Mouse (Mus musculus): ENCODE measurements at regions not wholly inside any gene's neighbourhood (a gene's known extent, or its start where the extent isn't known, plus 50 kb on each side); places are given as distances from the start of the nearest gene placed in this dataset.
A peak's percentile ranks its signal among the peaks of the same experiment; 100 is the strongest.

DNA sequence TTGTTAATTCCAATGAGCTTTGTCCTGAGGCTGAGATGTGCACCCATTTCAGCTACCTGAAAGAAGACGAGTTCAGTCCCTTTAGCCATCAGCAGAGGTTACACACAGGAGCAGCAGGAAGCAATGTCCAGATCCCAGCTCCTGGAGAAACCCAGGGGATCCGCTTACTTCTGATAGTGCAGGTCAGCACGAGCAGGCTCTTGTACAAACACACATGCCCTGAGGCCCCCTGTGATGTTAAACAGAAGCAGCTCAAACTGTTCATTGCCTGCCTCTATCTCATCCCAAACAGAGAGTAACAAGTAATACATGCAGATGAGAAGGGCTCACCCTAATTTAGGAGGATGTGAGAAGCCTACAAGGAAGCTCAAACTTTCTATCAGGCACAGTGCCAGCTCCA, 203.3 kb upstream of the Apob start:
- no peak for ATAC-seq (ENCODE audit: insufficient number of reproducible peaks, low FRiP score, low TSS enrichment)

DNA sequence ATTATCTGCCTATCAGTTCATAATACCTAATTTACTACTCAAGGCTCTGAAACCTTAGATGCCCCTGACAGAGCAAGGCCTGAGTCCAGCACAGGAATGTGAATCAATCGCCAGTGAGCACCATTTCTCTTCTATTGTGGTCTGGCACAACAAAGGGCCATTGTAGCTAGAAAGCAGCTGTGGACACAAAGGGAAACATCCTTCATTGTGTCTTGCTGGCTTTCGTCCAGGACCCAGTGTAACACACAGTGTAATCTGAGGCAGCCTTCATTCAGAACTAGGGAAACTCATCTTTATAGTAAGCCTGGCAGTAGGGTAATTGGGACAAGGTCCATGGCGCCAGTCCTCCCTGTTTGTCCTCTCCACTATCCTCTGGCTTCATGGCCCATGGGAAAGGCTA, 201.1 kb upstream of the Apob start:
- ATAC-seq (ENCODE audit: insufficient number of reproducible peaks, low FRiP score, low TSS enrichment) = no peak

DNA sequence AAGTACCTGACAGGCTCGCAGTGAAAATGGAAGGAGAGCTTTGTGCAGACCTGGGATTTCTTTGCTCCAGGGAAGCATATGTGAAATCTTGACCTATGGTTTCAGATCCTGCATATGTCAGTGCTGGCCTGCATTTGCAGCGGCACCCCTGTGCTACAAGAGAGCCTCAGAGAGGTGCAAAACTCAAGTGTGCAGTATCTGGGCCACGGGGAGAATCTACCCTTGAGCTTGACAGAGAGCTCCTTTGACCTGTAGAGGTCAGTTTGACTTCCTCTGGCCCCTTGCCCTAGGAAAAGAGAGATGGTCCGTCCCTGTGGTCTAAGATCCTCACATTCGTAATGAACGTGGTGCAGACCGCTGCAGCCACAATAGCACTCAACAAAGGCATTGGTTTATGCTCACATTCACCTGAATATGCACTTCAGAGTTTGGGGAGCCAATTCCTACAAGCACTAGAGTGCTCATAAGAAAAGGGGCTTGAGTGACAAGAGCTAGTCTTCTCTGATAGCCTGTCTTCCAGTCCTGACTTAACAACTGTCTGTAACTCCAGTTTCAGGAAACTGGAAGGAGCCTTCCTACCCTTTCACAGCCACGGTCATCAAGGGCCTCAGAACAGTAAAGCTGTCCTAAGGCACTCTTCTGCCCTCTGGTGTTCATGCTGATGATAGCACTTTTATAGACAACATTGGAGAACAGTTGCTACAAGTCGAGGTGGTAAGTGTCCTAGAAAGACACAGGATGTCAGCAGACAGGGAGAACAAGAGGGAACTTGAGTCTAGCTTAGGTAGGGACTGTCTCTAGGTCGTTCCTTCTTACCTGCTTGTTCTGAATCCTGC, 200.0 kb upstream of the Apob start:
- peak; percentile 53 for ATAC-seq (ENCODE audit: insufficient number of reproducible peaks, low FRiP score, low TSS enrichment)

DNA sequence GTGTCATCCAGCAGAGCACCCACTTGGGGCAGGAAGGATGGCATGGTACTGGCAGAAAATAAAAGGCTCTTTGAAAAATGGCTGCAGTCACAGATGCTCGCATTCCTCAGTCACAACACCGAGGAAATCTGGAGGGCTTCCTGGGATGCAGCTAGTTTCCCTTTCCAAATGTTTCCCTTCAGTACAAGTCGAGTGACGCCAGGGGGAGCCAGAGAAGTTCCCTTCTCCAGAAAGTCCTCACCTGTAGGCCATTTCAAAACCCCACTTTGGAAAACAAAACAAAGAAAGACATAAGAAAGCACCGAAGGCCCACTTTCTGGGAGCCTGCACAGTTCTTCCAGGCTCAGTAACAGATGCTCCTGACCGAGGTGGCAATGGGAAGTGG, 199.4 kb upstream of the Apob start:
- ATAC-seq (ENCODE audit: insufficient number of reproducible peaks, low FRiP score, low TSS enrichment) = no peak

DNA sequence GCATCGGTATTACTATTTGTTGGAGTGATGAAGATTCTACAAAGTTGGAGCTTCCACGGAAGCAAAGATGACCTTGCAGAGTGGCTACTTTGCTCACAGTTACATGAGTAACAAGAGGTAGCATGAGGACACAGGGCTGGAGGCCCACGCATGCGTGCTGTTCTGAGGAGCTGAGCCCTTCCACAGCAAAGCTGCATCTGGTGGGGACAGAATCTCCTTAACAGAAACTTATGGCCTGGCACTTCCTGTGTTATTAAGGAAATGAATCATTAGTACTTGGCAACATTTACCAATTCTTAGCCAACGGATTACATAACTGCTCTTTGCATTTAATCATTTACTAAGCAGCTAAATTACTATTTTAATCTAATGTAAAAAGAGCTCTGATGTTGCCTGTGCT, 160.8 kb upstream of the Apob start:
- ATAC-seq (ENCODE audit: insufficient number of reproducible peaks, low FRiP score, low TSS enrichment) = no peak

DNA sequence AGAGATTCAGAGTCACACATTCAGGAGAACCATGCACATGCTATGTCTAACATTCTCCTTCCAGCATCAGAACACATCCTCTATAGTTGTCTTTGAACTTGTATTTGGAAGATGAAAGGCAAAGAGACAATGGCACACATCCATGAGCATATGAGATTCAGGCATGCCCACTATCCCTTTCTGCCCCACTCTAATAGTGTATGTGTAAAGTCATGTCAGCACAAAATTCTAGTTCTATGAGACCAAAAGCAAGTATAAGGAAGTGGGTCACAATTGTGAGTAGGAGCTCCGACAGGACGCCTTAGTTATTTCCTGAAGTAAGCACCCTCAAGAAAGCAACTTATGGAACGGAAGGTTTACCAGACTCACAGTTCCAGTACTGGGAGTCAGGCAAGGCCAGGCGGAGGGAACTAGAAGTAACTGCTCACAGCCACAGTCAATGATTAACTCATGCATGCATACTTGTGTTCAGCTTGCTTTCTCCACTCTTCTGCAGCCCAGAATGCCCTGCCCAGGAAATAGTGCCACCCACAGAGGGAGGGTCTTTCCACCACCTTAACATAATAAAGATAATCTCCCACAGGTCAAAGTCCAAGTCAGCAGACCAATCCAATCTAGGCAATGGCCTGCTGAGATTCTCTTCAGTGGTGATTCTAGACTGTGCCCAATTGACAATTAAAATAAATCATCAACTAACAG, 157.3 kb upstream of the Apob start:
- no peak for ATAC-seq (ENCODE audit: insufficient number of reproducible peaks, low FRiP score, low TSS enrichment)

DNA sequence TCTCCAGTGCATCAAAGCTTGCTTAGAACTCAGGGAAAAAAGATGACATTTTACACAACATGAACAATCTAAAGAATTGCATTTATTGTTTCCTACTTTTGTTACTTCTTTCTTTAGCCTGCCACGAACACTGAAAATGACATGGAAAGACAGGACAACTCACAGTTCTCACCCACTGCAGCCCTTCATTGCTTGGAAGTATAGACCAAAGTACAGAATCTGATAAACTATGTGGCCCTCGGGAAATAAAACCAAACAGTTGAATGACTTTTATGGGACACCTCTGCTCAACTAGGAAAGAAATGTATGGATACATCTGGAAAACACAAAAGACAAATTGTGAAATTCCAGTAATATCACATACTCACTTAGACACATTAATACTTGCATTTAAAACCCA, 156.7 kb upstream of the Apob start:
- no peak for ATAC-seq (ENCODE audit: insufficient number of reproducible peaks, low FRiP score, low TSS enrichment)

DNA sequence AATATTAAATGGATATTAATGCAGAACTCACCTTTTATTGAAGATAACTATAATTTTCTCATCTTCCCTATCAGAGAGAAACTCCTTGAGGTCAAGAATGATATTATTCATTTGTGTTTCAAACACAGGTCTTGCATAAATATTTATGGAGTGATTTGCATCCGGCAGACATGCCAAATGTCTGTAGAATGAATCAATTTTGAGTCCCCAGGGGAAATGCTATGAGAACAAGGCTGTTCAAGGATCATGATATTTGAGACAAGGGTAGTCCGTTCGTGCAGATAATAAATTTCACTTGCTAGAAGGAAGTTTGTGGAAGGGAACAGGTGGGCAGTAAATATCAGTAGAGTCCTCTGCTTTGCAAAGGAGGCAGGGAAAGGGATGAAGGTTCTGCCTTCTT, 141.7 kb upstream of the Apob start:
- ATAC-seq (ENCODE audit: insufficient number of reproducible peaks, low FRiP score, low TSS enrichment) = no peak

DNA sequence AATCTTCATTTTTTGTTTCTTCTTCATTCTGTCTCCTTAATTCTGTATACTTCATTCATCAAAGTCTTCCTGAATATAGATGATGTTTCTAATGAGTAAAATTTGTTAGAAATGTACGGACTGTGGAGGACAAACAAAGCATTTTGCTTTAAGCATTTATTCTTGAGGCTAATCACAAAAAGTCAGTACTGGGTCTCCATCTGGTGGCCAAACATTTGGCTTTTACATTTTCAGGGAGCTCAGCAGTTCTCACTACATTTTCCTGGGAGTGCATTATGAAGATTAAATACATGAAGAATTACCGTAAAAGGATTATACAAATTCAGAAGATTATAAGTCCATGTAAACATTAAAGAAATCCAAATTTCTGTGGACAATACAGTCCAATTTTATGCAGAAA, 123.6 kb upstream of the Apob start:
- no peak for ATAC-seq (ENCODE audit: insufficient number of reproducible peaks, low FRiP score, low TSS enrichment)

DNA sequence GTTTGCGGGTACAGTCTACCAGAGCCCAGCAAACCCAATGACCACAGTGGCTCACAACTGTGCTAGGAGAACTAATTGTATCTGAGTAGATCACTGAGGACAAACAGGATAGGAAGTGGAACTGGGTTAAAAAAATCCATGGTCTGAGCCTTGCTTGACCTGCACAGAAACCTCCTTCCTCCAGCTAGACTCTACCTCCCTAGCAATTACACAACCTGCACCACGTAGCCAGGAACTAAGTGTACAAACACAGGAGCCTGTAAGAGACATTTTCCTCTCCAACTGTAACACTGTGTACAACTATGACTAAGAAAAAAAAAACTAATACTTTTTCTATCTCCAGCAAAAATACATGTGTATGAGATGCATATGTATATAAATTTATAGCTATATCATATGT, 121.8 kb upstream of the Apob start:
- ATAC-seq (ENCODE audit: insufficient number of reproducible peaks, low FRiP score, low TSS enrichment) = no peak

DNA sequence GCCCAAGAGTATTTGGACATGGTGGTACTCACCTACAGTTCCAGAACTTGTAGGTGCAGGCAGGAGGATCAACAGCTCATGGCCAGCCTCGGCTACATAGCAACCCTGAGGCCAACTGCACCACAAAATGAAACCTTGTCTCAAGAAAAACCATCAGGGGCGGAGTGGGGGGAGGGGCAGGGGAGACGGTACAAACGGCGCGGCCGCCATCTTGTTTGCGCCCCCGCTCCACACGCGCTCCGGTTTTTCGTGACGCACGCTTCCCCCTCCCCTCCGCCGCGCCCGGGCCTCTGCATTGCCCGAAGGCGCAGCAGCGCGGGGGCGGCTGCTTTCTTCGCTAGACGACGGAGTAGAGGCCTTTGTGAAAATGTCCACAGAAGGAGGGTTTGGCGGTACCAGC, 117.9 kb upstream of the Apob start:
- peak; percentile 40; the same call in 1 of the 2 replicates for ATAC-seq (ENCODE audit: insufficient number of reproducible peaks, low FRiP score, low TSS enrichment)

DNA sequence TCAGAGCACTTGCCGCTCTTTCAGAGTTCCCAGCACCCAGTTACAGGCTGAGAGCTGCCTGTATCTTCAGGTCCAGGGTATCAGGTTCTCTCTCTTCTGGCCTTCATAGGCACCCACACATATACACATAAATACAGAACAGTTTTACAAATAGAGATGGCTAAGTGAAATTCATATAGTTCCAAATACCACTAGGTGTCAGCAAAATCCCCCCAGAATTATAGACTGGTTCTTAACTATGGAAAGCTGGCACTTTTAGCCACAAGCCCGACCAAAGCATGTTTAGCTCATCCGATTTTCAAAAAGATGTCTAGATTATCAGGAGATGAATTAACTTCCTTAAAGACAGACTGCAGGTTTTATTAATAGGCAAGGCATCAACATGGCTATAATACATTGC, 107.4 kb upstream of the Apob start:
- ATAC-seq (ENCODE audit: insufficient number of reproducible peaks, low FRiP score, low TSS enrichment) = no peak

DNA sequence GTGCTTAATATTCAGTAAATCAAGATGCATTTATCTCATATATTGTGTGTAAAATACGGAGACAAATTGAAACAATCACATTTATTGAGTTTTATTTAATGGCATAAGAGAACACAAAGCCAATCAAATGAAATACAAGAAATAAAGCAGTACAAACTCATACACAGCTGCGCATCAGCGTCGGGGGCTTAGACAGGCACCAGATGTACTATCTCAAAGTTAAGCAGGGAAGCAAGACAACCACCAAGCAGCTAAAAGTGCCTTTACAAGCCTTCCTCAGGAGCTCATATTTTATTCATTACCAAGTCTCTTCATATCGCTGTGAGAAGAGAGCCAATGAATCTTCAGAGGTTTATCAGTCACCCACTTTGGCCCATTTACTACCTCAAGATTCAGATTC, 107.0 kb upstream of the Apob start:
- ATAC-seq (ENCODE audit: insufficient number of reproducible peaks, low FRiP score, low TSS enrichment) = no peak

DNA sequence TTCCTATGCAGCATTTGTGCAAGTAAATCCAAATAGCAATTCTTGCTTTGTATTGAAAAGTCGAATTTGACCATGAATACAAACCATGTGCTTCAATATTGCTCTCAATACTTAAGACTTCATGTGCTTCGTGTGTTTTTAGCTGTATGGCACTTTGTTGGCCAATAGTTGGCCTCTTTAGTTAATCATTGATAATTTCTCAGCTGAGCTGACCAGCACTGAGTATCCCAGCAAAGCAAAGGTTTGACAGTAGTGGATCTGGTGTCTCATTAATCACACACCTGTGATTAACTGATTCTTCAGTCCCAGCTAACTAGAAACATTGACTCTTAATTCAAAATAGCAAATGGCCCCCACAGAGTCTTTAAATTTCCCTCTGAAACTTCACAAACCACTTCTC, 102.0 kb upstream of the Apob start:
- ATAC-seq (ENCODE audit: insufficient number of reproducible peaks, low FRiP score, low TSS enrichment) = no peak

DNA sequence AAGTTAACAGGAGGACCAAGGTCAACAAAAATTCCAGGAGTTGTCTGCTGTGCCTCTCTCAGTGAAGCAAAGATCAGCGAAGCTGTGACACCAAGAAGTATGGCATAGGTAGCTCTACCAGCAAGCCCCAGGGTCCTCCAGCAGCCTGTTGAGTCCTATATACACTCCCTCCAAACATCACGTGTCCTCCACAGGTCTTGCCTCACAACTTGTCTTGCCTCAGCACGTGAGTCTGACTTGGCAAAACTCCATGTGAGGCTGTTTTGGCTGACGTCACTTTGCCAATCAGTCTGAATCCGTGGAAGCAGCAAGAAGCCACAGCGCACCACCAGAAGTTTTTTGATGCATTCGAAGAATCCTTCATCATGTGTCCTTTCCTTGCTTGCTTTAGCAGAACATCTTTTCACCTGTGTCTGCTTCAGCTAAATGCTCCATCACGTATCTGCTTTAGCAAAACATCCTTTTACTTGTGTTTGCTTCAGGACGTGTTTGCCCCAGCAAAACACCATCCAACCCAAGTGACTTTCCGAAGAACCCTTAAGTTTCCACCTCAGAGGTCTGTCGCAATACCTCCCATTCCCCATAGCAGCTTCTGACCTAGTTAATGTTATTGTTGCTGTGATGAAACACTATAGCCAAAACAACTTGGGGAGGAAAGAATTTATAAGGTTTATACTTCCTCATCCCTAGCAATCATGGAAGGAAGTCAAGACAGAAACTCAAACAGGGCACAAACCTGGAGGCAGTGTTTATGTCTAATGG, 101.0 kb upstream of the Apob start:
- ATAC-seq (ENCODE audit: insufficient number of reproducible peaks, low FRiP score, low TSS enrichment) = no peak

DNA sequence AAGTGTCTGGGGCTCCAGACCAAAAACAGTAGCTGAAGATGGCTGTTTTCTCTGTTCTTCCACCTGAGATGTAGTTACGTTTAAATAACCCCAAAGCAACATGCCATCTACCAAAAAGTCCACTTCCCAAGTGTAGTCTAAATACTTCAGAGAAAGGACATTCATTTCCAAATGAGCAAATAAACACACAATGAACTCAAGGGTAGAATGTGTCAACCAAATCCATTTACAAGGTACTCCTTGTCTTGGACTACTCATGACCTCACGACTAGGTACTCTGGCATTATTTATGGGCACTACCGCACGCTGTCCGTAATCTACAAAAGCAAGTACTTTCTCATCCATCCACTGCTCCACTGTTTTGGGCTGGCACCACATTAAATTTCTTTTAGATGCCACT, 98.7 kb upstream of the Apob start:
- ATAC-seq (ENCODE audit: insufficient number of reproducible peaks, low FRiP score, low TSS enrichment) = no peak

DNA sequence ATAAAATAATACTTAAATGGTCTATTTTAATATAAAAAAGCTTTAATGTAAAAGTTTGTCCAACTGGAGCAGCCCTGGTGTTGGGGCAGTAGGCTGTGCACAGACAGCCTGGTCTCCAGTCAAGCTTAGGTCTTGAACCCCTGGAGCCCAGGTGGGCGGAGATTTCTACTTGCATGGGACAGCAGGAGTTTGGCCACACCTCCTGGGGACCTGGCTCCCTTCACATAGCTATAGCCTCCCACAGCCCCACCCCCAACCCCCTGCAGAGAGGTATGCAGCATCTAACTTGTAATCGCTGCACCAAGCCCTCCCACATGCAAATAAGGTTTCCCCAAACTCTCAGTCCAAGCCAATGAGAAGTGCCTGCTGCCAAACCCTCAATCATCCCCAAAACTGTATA, 81.3 kb upstream of the Apob start:
- ATAC-seq (ENCODE audit: insufficient number of reproducible peaks, low FRiP score, low TSS enrichment) = no peak

DNA sequence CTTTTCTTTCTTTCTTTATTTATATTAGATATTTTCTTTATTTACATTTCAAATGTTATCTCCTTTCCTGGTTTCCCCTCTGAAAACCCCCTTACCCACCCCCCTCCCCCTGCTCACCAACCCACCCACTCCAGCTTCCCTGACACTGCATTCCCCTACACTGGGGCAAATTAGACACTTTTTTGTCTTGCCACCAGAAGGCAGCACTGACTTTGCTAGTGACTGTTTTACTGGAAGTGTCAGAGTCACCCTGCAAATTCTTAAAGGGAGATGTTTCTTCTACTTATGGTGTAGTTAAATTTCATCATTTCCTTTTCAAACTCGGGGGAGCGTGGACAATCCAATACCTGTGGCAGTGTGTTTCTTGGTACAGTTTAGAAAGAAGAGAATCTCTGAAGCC, 72.1 kb upstream of the Apob start:
- no peak for ATAC-seq (ENCODE audit: insufficient number of reproducible peaks, low FRiP score, low TSS enrichment)

DNA sequence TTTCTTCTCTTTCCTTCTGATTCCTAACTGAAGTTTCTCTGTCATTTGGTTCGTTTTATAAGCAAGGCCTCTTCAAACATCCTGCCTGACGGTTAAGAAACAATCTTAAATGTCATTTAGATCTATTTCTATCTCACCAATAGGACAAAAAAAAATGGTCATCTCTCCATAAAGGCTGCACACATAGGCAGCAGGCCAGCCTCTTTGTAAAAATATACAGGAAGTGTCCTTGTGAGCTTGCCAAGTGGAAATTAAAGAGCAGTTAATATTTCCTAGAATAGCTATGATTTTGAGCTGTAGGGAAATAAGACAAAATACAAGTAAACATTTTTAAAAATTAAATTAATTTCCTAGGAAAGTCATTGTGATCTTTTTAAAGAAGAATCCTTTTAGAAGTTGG, 70.6 kb upstream of the Apob start:
- ATAC-seq (ENCODE audit: insufficient number of reproducible peaks, low FRiP score, low TSS enrichment) = no peak

DNA sequence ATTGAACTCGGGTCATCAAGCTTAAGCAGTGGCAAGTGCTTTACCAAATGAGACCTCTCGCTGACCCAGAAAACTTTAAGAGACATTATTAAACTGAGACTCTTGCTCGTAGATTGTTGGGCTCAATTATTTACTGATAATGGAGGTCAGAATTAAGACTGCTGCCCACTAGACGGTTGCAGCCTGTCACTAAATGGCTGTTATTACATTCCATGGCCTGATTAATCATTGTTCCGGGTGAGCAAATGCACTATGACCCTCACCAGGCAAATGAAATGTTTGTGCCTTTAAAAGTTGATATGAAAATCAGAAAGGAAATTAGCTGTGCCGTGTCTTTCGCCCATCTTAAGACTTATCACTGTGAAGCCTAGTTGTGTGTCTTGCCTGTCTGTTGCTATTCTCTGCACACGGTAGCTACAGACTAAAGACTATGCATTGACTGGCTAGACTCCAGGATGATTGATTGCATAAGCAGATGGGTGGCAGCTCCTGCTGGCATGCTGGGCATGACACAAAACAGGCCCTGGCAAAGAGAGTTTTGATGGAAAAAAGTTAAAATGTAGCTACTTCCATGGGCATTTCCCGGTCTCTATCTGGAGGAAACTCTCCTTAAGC, 67.6 kb upstream of the Apob start:
- ATAC-seq (ENCODE audit: insufficient number of reproducible peaks, low FRiP score, low TSS enrichment) = no peak

DNA sequence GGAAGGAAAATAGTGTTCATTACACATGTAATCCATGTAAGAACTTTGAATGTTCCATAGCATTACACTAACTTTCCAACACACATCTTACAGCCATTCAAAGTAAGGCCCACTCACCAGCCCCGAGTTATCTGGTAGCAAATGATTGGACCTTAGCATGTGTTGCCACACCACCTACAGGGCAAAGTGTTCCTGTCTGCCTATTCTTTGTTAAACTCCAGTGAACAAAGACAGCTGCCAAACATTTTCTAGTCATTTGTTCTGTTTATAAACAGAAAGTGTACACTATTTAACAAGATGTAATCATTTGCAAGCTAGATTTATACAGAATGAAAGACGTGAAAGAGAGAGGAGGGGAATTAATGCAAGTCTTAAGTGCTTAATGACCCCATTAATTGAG, 66.9 kb upstream of the Apob start:
- no peak for ATAC-seq (ENCODE audit: insufficient number of reproducible peaks, low FRiP score, low TSS enrichment)

Data from cerebellum, adult (tissue).